Mouse (Mus musculus): ENCODE results near the gene Clns1a.

Gene Clns1a

DNA sequence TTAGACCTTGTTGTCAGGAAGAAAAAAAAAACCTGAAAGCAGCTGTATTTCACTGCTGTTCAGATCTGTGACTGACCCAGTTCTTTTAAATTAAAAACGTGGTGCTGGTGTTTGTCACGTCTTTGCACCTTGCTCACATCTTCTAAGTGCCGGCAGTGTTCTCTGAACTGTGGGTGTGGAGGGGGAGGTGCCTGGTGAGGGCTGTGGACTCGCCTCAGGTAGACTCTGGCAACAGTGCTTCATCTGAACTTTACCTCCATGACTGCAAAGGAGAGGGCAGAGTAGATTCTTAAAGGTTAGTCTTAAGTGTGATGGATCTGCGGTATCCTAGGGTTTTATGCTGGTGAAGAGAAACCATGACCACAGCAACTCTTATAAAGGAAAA is 69.5 kb downstream of the Clns1a start:
- DNase-seq (ENCODE audit: low spot score in 2 of 2), result no peak

DNA sequence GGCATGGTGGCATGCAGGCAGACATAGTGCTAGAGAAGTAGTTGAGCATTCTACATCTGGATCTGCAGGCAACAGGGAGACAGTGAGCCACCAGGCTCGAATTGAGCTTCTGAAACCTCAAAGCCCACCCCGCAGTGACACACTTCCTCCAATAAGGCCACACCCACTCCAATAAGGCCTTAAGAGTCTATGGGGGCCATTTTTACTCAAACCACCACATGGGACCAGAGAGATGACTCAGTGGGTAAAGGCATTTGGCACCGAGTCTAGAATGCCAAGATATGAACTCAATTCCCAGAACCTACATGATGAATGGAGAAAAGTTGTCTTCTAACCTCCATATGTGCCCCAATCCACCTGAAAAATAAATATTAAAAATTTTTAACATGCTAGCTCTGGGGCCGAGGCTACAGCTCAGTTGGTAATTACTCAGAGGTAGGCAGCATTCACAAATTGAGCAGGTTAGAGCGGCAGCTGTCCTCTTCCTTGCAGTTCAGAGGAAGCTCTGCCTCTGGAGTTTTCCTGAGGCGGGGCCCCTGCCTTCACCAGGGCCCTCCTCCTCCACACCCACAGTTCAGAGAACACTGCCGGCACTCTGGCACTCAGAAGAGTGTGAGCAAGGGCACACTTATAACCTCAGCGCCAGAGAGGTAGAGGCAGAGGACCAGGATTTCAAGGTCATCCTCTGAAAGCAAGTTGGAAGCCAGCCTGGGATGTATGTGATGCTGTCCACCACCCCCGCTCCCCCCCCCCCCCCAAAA is 70.2 kb downstream of the Clns1a start:
- DNase-seq (ENCODE audit: low spot score in 2 of 2), result no peak

DNA sequence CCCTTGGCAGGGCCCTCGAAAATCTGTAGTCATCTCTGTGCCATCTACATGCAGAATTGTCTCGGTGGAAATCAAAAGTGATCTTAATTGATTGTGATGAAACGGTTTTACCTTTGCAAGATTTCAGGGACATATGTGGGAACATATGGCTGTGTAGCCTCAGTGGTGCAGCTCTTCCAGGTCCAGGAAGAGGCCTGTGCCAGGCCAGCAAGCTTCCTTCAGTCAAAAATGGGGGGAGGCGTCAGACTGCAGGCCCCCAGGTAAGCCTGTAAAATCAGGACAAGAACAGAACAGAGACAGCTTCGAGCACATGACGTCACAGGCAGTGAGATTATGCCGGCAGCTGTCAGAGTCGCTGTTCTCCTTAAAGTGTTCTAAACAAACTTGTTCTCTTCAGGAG is 71.4 kb downstream of the Clns1a start:
- no peak for DNase-seq (ENCODE audit: low spot score in 2 of 2)

DNA sequence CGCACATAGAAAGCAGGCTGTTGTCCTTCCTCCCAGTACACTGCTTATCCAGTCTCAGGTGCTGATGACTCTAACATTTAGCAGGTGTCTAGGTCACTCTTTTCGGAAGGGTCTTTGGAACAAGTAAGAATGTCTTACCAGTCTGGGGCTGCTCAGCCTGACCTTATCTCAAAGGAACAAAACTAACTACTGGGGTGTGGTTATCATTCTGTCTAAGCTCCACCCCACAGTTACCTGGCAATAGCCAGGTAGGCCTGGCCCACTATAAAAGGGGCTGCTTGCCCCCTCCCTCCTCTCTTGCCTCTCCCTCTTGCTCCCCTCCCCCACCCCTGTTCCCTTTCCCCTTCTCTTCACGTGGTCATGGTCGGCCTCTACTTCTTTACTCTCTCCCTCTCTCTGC is 72.6 kb downstream of the Clns1a start:
- no peak for DNase-seq (ENCODE audit: low spot score in 2 of 2)

Data from spleen, postnatal 36 days (tissue).